In the genomic region with DNA sequence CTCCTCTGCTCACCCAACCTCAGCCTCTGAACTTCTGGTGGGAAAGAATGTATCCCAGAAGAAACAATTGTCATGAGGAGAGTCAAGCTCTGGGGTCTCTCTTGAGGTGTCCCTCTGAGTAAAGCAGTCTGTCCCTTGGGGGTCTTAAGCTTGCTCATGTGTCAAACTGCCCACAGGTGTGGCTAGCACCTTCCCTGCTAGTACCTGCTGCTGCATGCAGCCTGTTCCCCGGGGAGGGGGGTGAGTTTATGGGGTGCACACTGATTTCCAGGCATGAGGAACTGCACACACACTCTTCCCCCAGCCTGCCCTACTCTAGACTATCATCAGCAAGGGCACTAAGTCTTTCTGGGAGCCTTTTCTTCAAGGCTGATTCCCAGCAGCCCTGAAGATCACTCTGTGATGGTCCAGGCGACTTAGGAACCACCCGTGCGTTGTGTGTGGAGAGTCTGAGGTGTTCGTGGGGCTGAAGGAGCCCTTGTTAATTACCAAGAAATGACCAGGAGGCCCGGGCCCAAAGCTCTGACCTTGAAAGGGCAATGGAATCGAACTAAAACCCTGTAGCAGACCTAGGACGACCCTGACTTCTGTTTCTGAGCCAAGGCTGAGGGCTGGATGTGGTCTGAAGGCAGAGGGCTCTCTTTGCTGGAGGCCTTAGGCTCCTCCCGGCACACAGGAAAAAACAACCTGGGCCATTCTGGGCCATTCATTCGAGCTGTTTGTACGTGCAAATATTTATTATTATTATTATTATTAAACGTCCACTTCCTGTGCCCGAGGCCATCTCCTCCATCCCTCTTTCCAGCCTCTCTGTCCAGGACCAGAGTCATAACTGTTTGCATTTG, we compare ENCODE assay signal across 8 mouse cellular contexts.
DNase-seq lines count a peak whose midpoint lies in the region; ATAC-seq lines count a peak whose summit lies in the region.

No protein-coding gene starts in this region.

- H3K4me2 ChIP-seq in limb, embryonic 13.5 days (replicated peaks), result peak overlapping the region; percentile 89
- H3K4me2 ChIP-seq in stomach, embryonic 15.5 days, result peak overlapping the region; percentile 85

- WGBS in hindbrain, embryonic 10.5 days, result 49% methylated on average over 13 of the region's 13 CpGs
- 21% methylated on average over 13 of the region's 13 CpGs for WGBS in limb, embryonic 13.5 days
- WGBS in stomach, embryonic 15.5 days, result 41% methylated on average over 13 of the region's 13 CpGs

- H3K9me3 ChIP-seq in megakaryocyte, embryonic 14.5 days, result peaks cover 16% of the 10 kb centered on the region
- no peaks in the 10 kb centered on the region for H3K9me3 ChIP-seq in hindbrain, embryonic 10.5 days
- H3K9me3 ChIP-seq in limb, embryonic 13.5 days, result 0 out of 2 replicates have a peak, but pooled peaks cover 4% of the 10 kb centered on the region
- H3K9me3 ChIP-seq in stomach, embryonic 15.5 days, result no peaks in the 10 kb centered on the region

- peak overlapping the region; percentile 96 for H3K27ac ChIP-seq in hindbrain, embryonic 10.5 days
- H3K27ac ChIP-seq in limb, embryonic 13.5 days, result peak overlapping the region; percentile 98
- peak overlapping the region; percentile 100 for H3K27ac ChIP-seq in stomach, embryonic 15.5 days

- no peak for DNase-seq in hindbrain, embryonic 10.5 days (ENCODE audit: low spot score)
- no peak for DNase-seq in urinary bladder, postnatal 14 days (ENCODE audit: low spot score)
- no peak for DNase-seq in embryo, embryonic 10.5 days (ENCODE audit: low spot score)

- peaks cover 6% of the 10 kb centered on the region for H3K36me3 ChIP-seq in megakaryocyte, embryonic 14.5 days (replicated peaks; ENCODE audit: low read length)
- H3K36me3 ChIP-seq in hindbrain, embryonic 10.5 days, result no peaks in the 10 kb centered on the region
- H3K36me3 ChIP-seq in limb, embryonic 13.5 days, result no peaks in the 10 kb centered on the region
- H3K36me3 ChIP-seq in stomach, embryonic 15.5 days, result no peaks in the 10 kb centered on the region

- peak overlapping the region; percentile 92 for H3K4me3 ChIP-seq in megakaryocyte, embryonic 14.5 days (replicated peaks)
- peak overlapping the region; percentile 52; the same call in 1 of the 2 replicates for H3K4me3 ChIP-seq in hindbrain, embryonic 10.5 days
- no peak overlapping the region for H3K4me3 ChIP-seq in limb, embryonic 13.5 days
- H3K4me3 ChIP-seq in stomach, embryonic 15.5 days (replicated peaks), result no peak overlapping the region

- H3K4me1 ChIP-seq in megakaryocyte, embryonic 14.5 days, result peaks cover 85% of the 10 kb centered on the region
- peaks cover 98% of the 10 kb centered on the region for H3K4me1 ChIP-seq in hindbrain, embryonic 10.5 days (replicated peaks)
- H3K4me1 ChIP-seq in limb, embryonic 13.5 days, result peaks cover 86% of the 10 kb centered on the region
- peaks cover 51% of the 10 kb centered on the region for H3K4me1 ChIP-seq in stomach, embryonic 15.5 days

- H3K27me3 ChIP-seq in megakaryocyte, embryonic 14.5 days (replicated peaks), result peaks cover 9% of the 10 kb centered on the region
- 0 out of 2 replicates have a peak, but pooled peaks cover 2% of the 10 kb centered on the region for H3K27me3 ChIP-seq in hindbrain, embryonic 10.5 days (ENCODE audit: insufficient read depth, poor library complexity, severe bottlenecking)
- H3K27me3 ChIP-seq in limb, embryonic 13.5 days, result no peaks in the 10 kb centered on the region
- no peaks in the 10 kb centered on the region for H3K27me3 ChIP-seq in stomach, embryonic 15.5 days (replicated peaks)

- no peak overlapping the region for H3K9ac ChIP-seq in limb, embryonic 13.5 days
- no peak overlapping the region for H3K9ac ChIP-seq in stomach, embryonic 15.5 days

- no peak for ATAC-seq in megakaryocyte, adult 5-6 weeks (ENCODE audit: poor library complexity, severe bottlenecking)
- no peak for ATAC-seq in limb, embryonic 13.5 days (ENCODE audit: low FRiP score, low read depth)
- no peak for ATAC-seq in stomach, embryonic 15.5 days (ENCODE audit: insufficient read depth, low FRiP score, low read depth)
- no peak for ATAC-seq in megakaryocyte-erythroid progenitor cell, adult 5-6 weeks (replicated peaks; ENCODE audit: low FRiP score, low TSS enrichment, poor library complexity, severe bottlenecking)

Comparison
In these comparisons a context has a peak if more than half of its experiments do, and no peak if none do; other contexts are left out.
1. H3K4me3 ChIP-seq: peak in megakaryocyte, embryonic 14.5 days (single experiment) and hindbrain, embryonic 10.5 days (single experiment); none in limb, embryonic 13.5 days (single experiment) and stomach, embryonic 15.5 days (single experiment).
2. Peak in every context shown above with its lines, with median percentiles within 50 percentile points of each other: H3K27ac ChIP-seq.